Mouse (Mus musculus): Measurements from ENCODE around the gene Mypn. TPM values are rescaled to one million over a fixed set of nuclear protein-coding genes. Genes with fewer than 3 reads are reported as not detected.

The Mypn gene
- total and polyA plus RNA-seq, 2 experiments from 2014 or later, result 12.7 to 26.5 TPM

- Histone ChIP-seq H3K4me2 (ENCODE audit: low read depth, low read length) (no peak overlapping the region), H3K4me1 (ENCODE audit: control insufficient read depth, insufficient read depth) (no peaks in the 10 kb centered on the region; the same call in 1 of the 2 replicates), H3K9ac (replicated peaks; ENCODE audit: low read depth, low read length) (no peak overlapping the region), H3K27ac (ENCODE audit: low read depth) (no peak overlapping the region), H3K36me3 (replicated peaks; ENCODE audit: control insufficient read depth, insufficient read depth, low read length) (no peaks in the 10 kb centered on the region), H3K9me3 (replicated peaks; ENCODE audit: control insufficient read depth, low read length) (no peaks in the 10 kb centered on the region), H3K27me3 (ENCODE audit: control insufficient read depth, insufficient read depth, low read length) (peaks cover 36% of the 10 kb centered on the region), H3K4me3 (ENCODE audit: low read depth, low read length) (no peak overlapping the region)
- TF ChIP-seq EP300 (IDR thresholded peaks at IDR 0.05; ENCODE audit: low read depth) (no peak), CTCF (IDR thresholded peaks at IDR 0.05; ENCODE audit: low read depth) (no peak)
- 64% methylated on average over 2 of the region's 2 CpGs for WGBS
- ATAC-seq (ENCODE audit: insufficient read depth, low read depth), result no peak
- no peak for DNase-seq (ENCODE audit: low spot score)
Measured at GRCm38 (mm10) chr10:63096757-63097156, 107.0 kb downstream of the Mypn start.

- H3K4me2 ChIP-seq (ENCODE audit: low read depth, low read length), result no peak overlapping the region
- H3K27ac ChIP-seq (ENCODE audit: low read depth), result no peak overlapping the region
- no peaks in the 10 kb centered on the region for H3K9me3 ChIP-seq (replicated peaks; ENCODE audit: control insufficient read depth, low read length)
- no peak overlapping the region for H3K4me3 ChIP-seq (ENCODE audit: low read depth, low read length)
- WGBS, result 69% methylated on average over 10 of the region's 10 CpGs
- peaks cover 4% of the 10 kb centered on the region for H3K27me3 ChIP-seq (ENCODE audit: control insufficient read depth, insufficient read depth, low read length)
- peaks cover 13% of the 10 kb centered on the region; the same call in 1 of the 2 replicates for H3K4me1 ChIP-seq (ENCODE audit: control insufficient read depth, insufficient read depth)
- ATAC-seq (ENCODE audit: insufficient read depth, low read depth), result no peak
- TF ChIP-seq EP300 (IDR thresholded peaks at IDR 0.05; ENCODE audit: low read depth) (no peak), CTCF (IDR thresholded peaks at IDR 0.05; ENCODE audit: low read depth) (no peak)
- no peak overlapping the region for H3K9ac ChIP-seq (replicated peaks; ENCODE audit: low read depth, low read length)
- DNase-seq (ENCODE audit: low spot score), result no peak
- H3K36me3 ChIP-seq (replicated peaks; ENCODE audit: control insufficient read depth, insufficient read depth, low read length), result no peaks in the 10 kb centered on the region
Measured at GRCm38 (mm10) chr10:63092616-63093550, 110.9 kb downstream of the Mypn start.

- peaks cover 13% of the 10 kb centered on the region; the same call in 1 of the 2 replicates for H3K4me1 ChIP-seq (ENCODE audit: control insufficient read depth, insufficient read depth)
- H3K9me3 ChIP-seq (replicated peaks; ENCODE audit: control insufficient read depth, low read length), result no peaks in the 10 kb centered on the region
- no peak overlapping the region for H3K4me3 ChIP-seq (ENCODE audit: low read depth, low read length)
- H3K27me3 ChIP-seq (ENCODE audit: control insufficient read depth, insufficient read depth, low read length), result no peaks in the 10 kb centered on the region
- TF ChIP-seq CTCF (IDR thresholded peaks at IDR 0.05; ENCODE audit: low read depth), result no peak
- no peak for TF ChIP-seq EP300 (IDR thresholded peaks at IDR 0.05; ENCODE audit: low read depth)
- ATAC-seq (ENCODE audit: insufficient read depth, low read depth) (no peak), DNase-seq (ENCODE audit: low spot score) (no peak)
- no peak overlapping the region for H3K9ac ChIP-seq (replicated peaks; ENCODE audit: low read depth, low read length)
- H3K36me3 ChIP-seq (replicated peaks; ENCODE audit: control insufficient read depth, insufficient read depth, low read length), result no peaks in the 10 kb centered on the region
- H3K27ac ChIP-seq (ENCODE audit: low read depth), result no peak overlapping the region
- no peak overlapping the region for H3K4me2 ChIP-seq (ENCODE audit: low read depth, low read length)
- 82% methylated on average over 7 of the region's 7 CpGs for WGBS
Measured at GRCm38 (mm10) chr10:63091915-63092314, 111.8 kb downstream of the Mypn start.

GRCm38 (mm10) chr10:63089758-63090571 is 113.8 kb downstream of the Mypn start:
- Histone ChIP-seq H3K27me3 (ENCODE audit: control insufficient read depth, insufficient read depth, low read length) (no peaks in the 10 kb centered on the region), H3K9me3 (replicated peaks; ENCODE audit: control insufficient read depth, low read length) (no peaks in the 10 kb centered on the region), H3K9ac (replicated peaks; ENCODE audit: low read depth, low read length) (peak overlapping the region; percentile 39), H3K36me3 (replicated peaks; ENCODE audit: control insufficient read depth, insufficient read depth, low read length) (no peaks in the 10 kb centered on the region), H3K4me1 (ENCODE audit: control insufficient read depth, insufficient read depth) (peaks cover 14% of the 10 kb centered on the region; the same call in 1 of the 2 replicates), H3K4me3 (ENCODE audit: low read depth, low read length) (peak overlapping the region; percentile 29), H3K4me2 (ENCODE audit: low read depth, low read length) (peak overlapping the region; percentile 64), H3K27ac (ENCODE audit: low read depth) (no peak overlapping the region)
- DNase-seq (ENCODE audit: low spot score), result no peak
- WGBS, result 12% methylated on average over 26 of the region's 26 CpGs
- ATAC-seq (ENCODE audit: insufficient read depth, low read depth), result no peak
- no peak for TF ChIP-seq CTCF (IDR thresholded peaks at IDR 0.05; ENCODE audit: low read depth)
- no peak for TF ChIP-seq EP300 (IDR thresholded peaks at IDR 0.05; ENCODE audit: low read depth)

GRCm38 (mm10) chr10:63089103-63089757 is 114.5 kb downstream of the Mypn start:
- TF ChIP-seq EP300 (IDR thresholded peaks at IDR 0.05; ENCODE audit: low read depth) (no peak), CTCF (IDR thresholded peaks at IDR 0.05; ENCODE audit: low read depth) (no peak)
- H3K4me2 ChIP-seq (ENCODE audit: low read depth, low read length), result peak overlapping the region; percentile 64
- H3K27ac ChIP-seq (ENCODE audit: low read depth), result no peak overlapping the region
- ATAC-seq (ENCODE audit: insufficient read depth, low read depth) (no peak), DNase-seq (ENCODE audit: low spot score) (no peak)
- peak overlapping the region; percentile 29 for H3K4me3 ChIP-seq (ENCODE audit: low read depth, low read length)
- no peaks in the 10 kb centered on the region for H3K36me3 ChIP-seq (replicated peaks; ENCODE audit: control insufficient read depth, insufficient read depth, low read length)
- H3K27me3 ChIP-seq (ENCODE audit: control insufficient read depth, insufficient read depth, low read length), result no peaks in the 10 kb centered on the region
- H3K9me3 ChIP-seq (replicated peaks; ENCODE audit: control insufficient read depth, low read length), result no peaks in the 10 kb centered on the region
- peak overlapping the region; percentile 39 for H3K9ac ChIP-seq (replicated peaks; ENCODE audit: low read depth, low read length)
- H3K4me1 ChIP-seq (ENCODE audit: control insufficient read depth, insufficient read depth), result peaks cover 18% of the 10 kb centered on the region; the same call in 1 of the 2 replicates
- WGBS, result 58% methylated on average over 8 of the region's 8 CpGs
